Mouse (Mus musculus) embryonic fibroblast, embryonic 13.5 days (primary cell): ENCODE data around the gene Dlx1.

Experiments used
- CTCF ChIP-seq: IDR thresholded peaks from 2 replicates; pipeline ENCODE4 v1.5.1; 2011; ENCODE audit warnings: mild to moderate bottlenecking, control low read depth, low read length, moderate library complexity, borderline replicate concordance; ENCODE audit not compliant: insufficient read depth
- POLR2A ChIP-seq: IDR thresholded peaks from 2 replicates; pipeline ENCODE4 v1.6.1; 2011; ENCODE audit warnings: low read depth, mild to moderate bottlenecking, control low read depth, low read length, moderate library complexity

DNA sequence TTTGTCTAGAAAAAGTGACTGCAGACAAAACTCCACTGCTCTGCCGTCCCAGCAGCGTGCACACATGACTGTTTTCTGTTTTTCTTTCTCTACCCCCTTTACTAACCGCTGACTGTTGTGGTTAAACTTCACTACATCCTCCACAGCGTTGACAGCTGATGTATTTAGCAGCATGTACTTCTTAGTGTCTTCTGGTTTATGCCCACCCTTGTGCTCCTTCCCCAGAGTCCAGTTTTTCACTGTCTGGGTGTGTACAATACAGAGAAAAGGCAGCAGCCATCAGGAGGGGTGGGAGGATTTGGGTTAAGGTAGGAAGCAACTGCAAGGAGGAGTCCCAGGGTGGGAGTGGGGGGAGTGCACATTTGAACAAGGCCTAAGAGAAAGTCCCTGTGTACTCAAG is 5.0 kb upstream of the Dlx1 start:
- TF ChIP-seq POLR2A = no peak
- no peak for TF ChIP-seq CTCF
